Mouse (Mus musculus) MEL (cell line): ENCODE results near the gene Ammecr1. TPM values are rescaled to one million over a fixed set of nuclear protein-coding genes. Genes with fewer than 3 reads are reported as not detected.

ENCODE experiments used
- DNase-seq: peaks from one replicate; pipeline ENCODE4 v3.0.0; 2011; ENCODE audit warnings: low read depth, low spot score
- H3K27ac ChIP-seq: 2 replicates; pipeline ENCODE4 v1.5.1; 2012; ENCODE audit warnings: low read depth, mild to moderate bottlenecking, control low read depth, low read length, moderate library complexity; ENCODE audit not compliant: control insufficient read depth
- H3K27me3 ChIP-seq, 2 experiments: fragments of 150-350 bp in 1 of 2; sonication (generic) in 1 of 2; 2 replicates each; pipeline ENCODE4 v1.6.1; 2012; ENCODE audit warnings: low read length in 2 of 2, mild to moderate bottlenecking in 2 of 2, improper control_type of control experiment in 1 of 2, moderate library complexity in 1 of 2; ENCODE audit not compliant: insufficient read depth in 2 of 2, control insufficient read depth in 1 of 2
- H3K36me3 ChIP-seq, 2 experiments: 2 replicates each; pipeline ENCODE4 v1.6.1; 2012 to 2014; ENCODE audit warnings: low read length in 2 of 2, improper control_type of control experiment in 1 of 2, inconsistent platforms in 1 of 2, mild to moderate bottlenecking in 1 of 2; ENCODE audit not compliant: insufficient read depth in 2 of 2, control insufficient read depth in 1 of 2
- H3K4me1 ChIP-seq, 2 experiments: fragments of 150-350 bp in 1 of 2; sonication (generic) in 1 of 2; 2 replicates each; pipeline ENCODE4 v1.6.1; 2012; ENCODE audit warnings: low read length in 2 of 2, improper control_type of control experiment in 1 of 2, mild to moderate bottlenecking in 1 of 2; ENCODE audit not compliant: insufficient read depth in 2 of 2, control insufficient read depth in 1 of 2
- H3K4me3 ChIP-seq, 2 experiments: fragments of 150-350 bp in 1 of 2; sonication (generic) in 1 of 2; 2 replicates each; pipeline ENCODE4 v1.5.1; 2012; ENCODE audit warnings: low read depth in 2 of 2, low read length in 2 of 2, mild to moderate bottlenecking in 2 of 2, moderate library complexity in 2 of 2, control low read depth in 1 of 2, improper control_type of control experiment in 1 of 2; ENCODE audit not compliant: control insufficient read depth in 1 of 2, insufficient read depth in 1 of 2
- H3K79me2 ChIP-seq: 2 replicates; pipeline ENCODE4 v1.6.1; 2012; ENCODE audit warnings: mild to moderate bottlenecking, low read length, moderate library complexity; ENCODE audit not compliant: control insufficient read depth, poor library complexity, insufficient read depth
- H3K9ac ChIP-seq: 2 replicates; pipeline ENCODE4 v1.6.1; 2012; ENCODE audit warnings: low read depth, mild to moderate bottlenecking, control low read depth, low read length, moderate library complexity; ENCODE audit not compliant: control insufficient read depth, poor library complexity, severe bottlenecking
- H3K9me3 ChIP-seq: fragments of 150-350 bp; sonication (generic); replicated peaks from 2 replicates; pipeline ENCODE4 v1.6.1; 2012; ENCODE audit warnings: mild to moderate bottlenecking, low read length, improper control_type of control experiment, moderate library complexity; ENCODE audit not compliant: insufficient read depth
- BHLHE40 ChIP-seq: IDR thresholded peaks from 2 replicates; pipeline ENCODE4 v1.6.1; 2012; ENCODE audit warnings: low read depth, mild to moderate bottlenecking, inconsistent platforms, low read length, improper control_type of control experiment, borderline replicate concordance
- CHD1 ChIP-seq: IDR thresholded peaks from 2 replicates; pipeline ENCODE4 v1.6.1; 2012; ENCODE audit warnings: low read depth, mild to moderate bottlenecking, inconsistent platforms, low read length, improper control_type of control experiment
- CTCF ChIP-seq, 3 experiments: IDR thresholded peaks in 2 of 3; conservative IDR thresholded peaks in 1 of 3; 2 replicates each; pipeline ENCODE4 v1.5.1; 2011 to 2012; ENCODE audit warnings: low read length in 3 of 3, low read depth in 2 of 3, mild to moderate bottlenecking in 2 of 3, improper control_type of control experiment in 1 of 3, inconsistent platforms in 1 of 3, mixed read lengths in 1 of 3, moderate library complexity in 1 of 3; ENCODE audit not compliant: control insufficient read depth in 1 of 3, insufficient read depth in 1 of 3, poor library complexity in 1 of 3, severe bottlenecking in 1 of 3
- E2F4 ChIP-seq: IDR thresholded peaks from 2 replicates; pipeline ENCODE4 v1.6.1; 2011; ENCODE audit warnings: low read depth, low read length, improper control_type of control experiment, borderline replicate concordance
- ELF1 ChIP-seq: IDR thresholded peaks from 2 replicates; pipeline ENCODE4 v1.6.1; 2014; ENCODE audit warnings: low read depth, mild to moderate bottlenecking, inconsistent platforms, low read length, improper control_type of control experiment, moderate library complexity
- EP300 ChIP-seq, 2 experiments: IDR thresholded peaks; 2 replicates each; pipeline ENCODE4 v1.6.1; 2011; ENCODE audit warnings: improper control_type of control experiment in 2 of 2, low read length in 2 of 2, low read depth in 1 of 2, mild to moderate bottlenecking in 1 of 2
- KAT2A ChIP-seq: conservative IDR thresholded peaks from 2 replicates; pipeline ENCODE4 v1.6.1; 2012; ENCODE audit warnings: low read depth, low read length, improper control_type of control experiment, inconsistent platforms
- MAZ ChIP-seq: IDR thresholded peaks from 2 replicates; pipeline ENCODE4 v1.6.1; 2012; ENCODE audit warnings: low read depth, mild to moderate bottlenecking, inconsistent platforms, low read length, improper control_type of control experiment
- MYB ChIP-seq: IDR thresholded peaks from 2 replicates; pipeline ENCODE4 v1.6.1; 2011; ENCODE audit warnings: mild to moderate bottlenecking, low read depth, low read length, improper control_type of control experiment
- NELFE ChIP-seq: IDR thresholded peaks from 2 replicates; pipeline ENCODE4 v1.6.1; 2011; ENCODE audit warnings: low read depth, low read length, improper control_type of control experiment
- POLR2AphosphoS2 ChIP-seq: IDR thresholded peaks from 2 replicates; pipeline ENCODE4 v1.6.1; 2011; ENCODE audit warnings: low read length, improper control_type of control experiment
- POLR2AphosphoS5 ChIP-seq: IDR thresholded peaks from 2 replicates; pipeline ENCODE4 v1.6.1; 2012; ENCODE audit warnings: low read depth, borderline replicate concordance, mild to moderate bottlenecking, inconsistent platforms, low read length, moderate library complexity, mixed read lengths
- RAD21 ChIP-seq: IDR thresholded peaks from 2 replicates; pipeline ENCODE4 v1.6.1; 2011; ENCODE audit warnings: mild to moderate bottlenecking, low read depth, low read length, improper control_type of control experiment
- SMC3 ChIP-seq: IDR thresholded peaks from 2 replicates; pipeline ENCODE4 v1.6.1; 2011; ENCODE audit warnings: low read depth, low read length, improper control_type of control experiment
- TBP ChIP-seq: IDR thresholded peaks from 2 replicates; pipeline ENCODE4 v1.8.0; 2011; ENCODE audit warnings: low read depth, low read length, improper control_type of control experiment
- USF2 ChIP-seq, 2 experiments: IDR thresholded peaks; 2 replicates each; pipeline ENCODE4 v1.6.1; 2011 to 2012; ENCODE audit warnings: improper control_type of control experiment in 2 of 2, low read length in 2 of 2, borderline replicate concordance in 1 of 2, inconsistent platforms in 1 of 2, low read depth in 1 of 2, mild to moderate bottlenecking in 1 of 2; ENCODE audit not compliant: insufficient read depth in 1 of 2
- ZKSCAN1 ChIP-seq: IDR thresholded peaks from 2 replicates; pipeline ENCODE4 v1.6.1; 2012; ENCODE audit warnings: low read depth, mild to moderate bottlenecking, inconsistent platforms, low read length, improper control_type of control experiment, moderate library complexity
- polyA plus RNA-seq, 2 experiments: library from polyadenylated mRNA; stranded (reverse) in 1 of 2; unstranded in 1 of 2; fragments of >175 nt in 1 of 2; fragments of >200 nt in 1 of 2; gene quantifications; 2 replicates each; pipeline versions ENCODE4 v1.2.1 to v1.2.4; 2012; ENCODE audit warnings: low replicate concordance in 2 of 2, low read depth in 1 of 2; ENCODE audit not compliant: insufficient read length in 2 of 2, insufficient read depth in 1 of 2, missing spikeins in 1 of 2
- total RNA-seq: library from RNA; depleted of rRNA; stranded (reverse); fragments of 300-350 nt; gene quantifications from 2 replicates; pipeline ENCODE4 v1.2.3, GENCODE M21; 2012

The Ammecr1 gene
- total and polyA plus RNA-seq, 3 experiments = 15.1 to 62.1 (median 23.6) TPM

GRCm38 (mm10) chrX:142895316-142895715 lies 71.2 kb downstream of the Ammecr1 start:
- no peaks in the 10 kb centered on the region for H3K27me3 ChIP-seq
- H3K27ac ChIP-seq = no peak overlapping the region
- TF ChIP-seq SMC3 = no peak
- no peak for TF ChIP-seq BHLHE40
- peaks cover 4 to 6% of the 10 kb centered on the region in 2 experiments for H3K4me1 ChIP-seq
- H3K9ac ChIP-seq = no peak overlapping the region
- no peaks in the 10 kb centered on the region for H3K9me3 ChIP-seq
- H3K4me3 ChIP-seq = no peak overlapping the region
- no peak for DNase-seq
- H3K79me2 ChIP-seq = peaks cover 1% of the 10 kb centered on the region; the same call in 1 of the 2 replicates
- H3K36me3 ChIP-seq = peaks cover 0 to 15% of the 10 kb centered on the region in 2 experiments; a peak in 2 of 4 replicates

- Histone ChIP-seq H3K9ac (no peak overlapping the region), H3K27me3 (no peaks in the 10 kb centered on the region), H3K9me3 (no peaks in the 10 kb centered on the region), H3K4me1 (no peaks in the 10 kb centered on the region; a peak in 1 of 4 replicates), H3K79me2 (no peaks in the 10 kb centered on the region), H3K36me3 (peaks cover 0 to 5% of the 10 kb centered on the region in 2 experiments; a peak in 1 of 4 replicates), H3K4me3 (no peak overlapping the region), H3K27ac (no peak overlapping the region)
- TF ChIP-seq ZKSCAN1 = no peak
- no peak for DNase-seq
Measured at GRCm38 (mm10) chrX:142885962-142886361, 80.6 kb downstream of the Ammecr1 start.

- no peak for TF ChIP-seq USF2 (IDR thresholded peaks at IDR 0.05; ENCODE audit: borderline replicate concordance in 1 of 2, insufficient read depth in 1 of 2, low read depth in 1 of 2, low read length in 2 of 2)
- TF ChIP-seq KAT2A = no peak
- no peak for TF ChIP-seq MAZ
- no peak for TF ChIP-seq ELF1
- no peak for TF ChIP-seq NELFE
- TF ChIP-seq POLR2AphosphoS2 = no peak
- no peak for TF ChIP-seq E2F4
- TF ChIP-seq MYB = no peak
- no peak for TF ChIP-seq EP300 (IDR thresholded peaks at IDR 0.05; ENCODE audit: low read depth in 1 of 2, low read length in 2 of 2)
- TF ChIP-seq POLR2AphosphoS5 = no peak
- no peak for TF ChIP-seq RAD21
- no peak for TF ChIP-seq CTCF (IDR thresholded peaks at IDR 0.05 in 2 of 3, conservative IDR thresholded peaks at IDR 0.05 in 1 of 3; ENCODE audit: control insufficient read depth in 1 of 3, insufficient read depth in 1 of 3, low read depth in 2 of 3, low read length in 3 of 3, poor library complexity in 1 of 3, severe bottlenecking in 1 of 3)
- no peak for TF ChIP-seq TBP
- TF ChIP-seq CHD1 = no peak
- TF ChIP-seq, all 39 proteins: peak for 0
- no peak overlapping the region for H3K9ac ChIP-seq
- no peaks in the 10 kb centered on the region; a peak in 1 of 4 replicates for H3K4me1 ChIP-seq
- H3K9me3 ChIP-seq = no peaks in the 10 kb centered on the region
- no peaks in the 10 kb centered on the region for H3K27me3 ChIP-seq
- H3K27ac ChIP-seq = no peak overlapping the region
- DNase-seq = no peak
- no peak overlapping the region for H3K4me3 ChIP-seq
- H3K36me3 ChIP-seq = peaks cover 0 to 5% of the 10 kb centered on the region in 2 experiments; a peak in 1 of 4 replicates
- no peaks in the 10 kb centered on the region for H3K79me2 ChIP-seq
Measured at GRCm38 (mm10) chrX:142883593-142883992, 82.9 kb downstream of the Ammecr1 start.
